Mouse (Mus musculus) testis, adult 2 months (tissue): ENCODE data around the gene Zfp426.

Experiments
- CTCF ChIP-seq: fragments of 200-500 bp; IDR thresholded peaks from 2 replicates; pipeline ENCODE4 v1.5.1; 2012; ENCODE audit warnings: low read depth, mild to moderate bottlenecking, inconsistent platforms, low read length, moderate library complexity; ENCODE audit not compliant: control insufficient read depth, insufficient read depth, insufficient replicate concordance
- POLR2A ChIP-seq: fragments of 200-500 bp; IDR thresholded peaks from 2 replicates; pipeline ENCODE4 v1.6.1; 2012; ENCODE audit warnings: low read depth, mild to moderate bottlenecking, inconsistent platforms, low read length, moderate library complexity; ENCODE audit not compliant: control insufficient read depth

GRCm38 (mm10) chr9:20514016-20514415 is 21.5 kb upstream of the Zfp426 start:
- TF ChIP-seq CTCF (no peak), POLR2A (no peak)
